Mouse (Mus musculus) cerebellum, adult (tissue): ENCODE results near the gene Elfn2.

Experiments used
- ATAC-seq: cut with Nextera tagmentation; 2 replicates; pipeline ENCODE4 v1.9.2; 2017; ENCODE audit warnings: mild to moderate bottlenecking, moderate library complexity, mixed read lengths; ENCODE audit not compliant: insufficient number of reproducible peaks, low FRiP score, low TSS enrichment

Gene Elfn2

GRCm38 (mm10) chr15:78624431-78624950, 94.1 kb downstream of the Elfn2 start:
- no peak for ATAC-seq

GRCm38 (mm10) chr15:78623426-78623825, 95.1 kb downstream of the Elfn2 start:
- no peak for ATAC-seq
